Comparison of ENCODE assay signal across 22 mouse cellular contexts in the genomic region with DNA sequence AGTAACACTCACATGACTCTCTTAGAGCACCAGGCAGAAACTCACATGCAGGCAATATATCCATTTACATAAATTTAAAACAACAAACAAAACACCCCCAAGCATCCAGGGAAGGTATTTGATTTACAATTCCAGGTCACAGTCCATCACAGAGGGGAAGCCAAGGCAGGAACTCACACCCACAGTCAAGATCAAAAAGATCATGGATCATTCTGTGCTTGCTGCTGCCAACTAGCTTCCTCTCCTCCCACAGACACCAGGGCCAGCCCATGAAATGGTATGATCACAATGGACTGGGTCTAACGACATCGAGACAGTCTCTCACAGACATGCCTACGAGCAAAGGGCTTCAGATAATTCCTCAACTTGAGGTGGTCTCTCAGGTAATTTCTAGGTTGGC.
DNase-seq lines count a peak whose midpoint lies in the region; ATAC-seq and TF ChIP-seq lines count a peak whose summit lies in the region.
"Had no signal": no experiment of that assay in that cellular context is flagged by ENCODE, and none has a peak within 500 bp of the region (broad histone marks: within the 10 kb centered on the region; RNA-seq: fewer than 3 reads in every experiment).

No protein-coding gene starts in this region.

- H3K36me3 ChIP-seq in kidney, embryonic 16.5 days (ENCODE audit: insufficient read depth, low read length), result no peaks in the 10 kb centered on the region
- no peaks in the 10 kb centered on the region for H3K36me3 ChIP-seq in kidney, postnatal 0 days (ENCODE audit: insufficient read depth, low read length)
- H3K36me3 ChIP-seq in midbrain, embryonic 13.5 days, result no peaks in the 10 kb centered on the region
- H3K36me3 ChIP-seq: embryonic facial prominence, embryonic 10.5 days; G1E; heart, embryonic 15.5 days had no signal

- H3K27ac ChIP-seq in kidney, embryonic 16.5 days (ENCODE audit: low read length), result no peak overlapping the region
- no peak overlapping the region for H3K27ac ChIP-seq in kidney, postnatal 0 days
- H3K27ac ChIP-seq in midbrain, embryonic 13.5 days, result no peak overlapping the region
- H3K27ac ChIP-seq: embryonic facial prominence, embryonic 10.5 days; forebrain, embryonic 13.5 days; heart, adult 2 months; heart, embryonic 15.5 days had no signal

- no peak overlapping the region for H3K9ac ChIP-seq in kidney, embryonic 16.5 days (replicated peaks; ENCODE audit: low read length)
- no peak overlapping the region for H3K9ac ChIP-seq in kidney, postnatal 0 days (ENCODE audit: low read depth, low read length)
- H3K9ac ChIP-seq in midbrain, embryonic 13.5 days (replicated peaks), result no peak overlapping the region
- H3K9ac ChIP-seq: forebrain, embryonic 13.5 days; forebrain, postnatal 0 days; heart, embryonic 15.5 days had no signal

- no peaks in the 10 kb centered on the region for H3K9me3 ChIP-seq in kidney, embryonic 16.5 days (ENCODE audit: low read length)
- no peaks in the 10 kb centered on the region for H3K9me3 ChIP-seq in kidney, postnatal 0 days (replicated peaks; ENCODE audit: low read length)
- H3K9me3 ChIP-seq in midbrain, embryonic 13.5 days, result no peaks in the 10 kb centered on the region
- H3K9me3 ChIP-seq: embryonic facial prominence, embryonic 10.5 days; forebrain, embryonic 13.5 days; G1E; heart, embryonic 15.5 days had no signal

- no peak for TF ChIP-seq CTCF in kidney, postnatal 0 days (IDR thresholded peaks at IDR 0.05; ENCODE audit: low read depth)

- no peaks in the 10 kb centered on the region for H3K4me1 ChIP-seq in kidney, embryonic 16.5 days (ENCODE audit: insufficient read depth, low read length)
- H3K4me1 ChIP-seq in kidney, postnatal 0 days (replicated peaks; ENCODE audit: insufficient read depth, low read length), result no peaks in the 10 kb centered on the region; the same call in 1 of the 2 replicates
- H3K4me1 ChIP-seq in midbrain, embryonic 13.5 days (replicated peaks), result no peaks in the 10 kb centered on the region
- H3K4me1 ChIP-seq: forebrain, embryonic 13.5 days had no signal

- no peaks in the 10 kb centered on the region for H3K27me3 ChIP-seq in kidney, embryonic 16.5 days (ENCODE audit: insufficient read depth, low read length)
- no peaks in the 10 kb centered on the region for H3K27me3 ChIP-seq in kidney, postnatal 0 days (ENCODE audit: insufficient read depth, low read length)
- H3K27me3 ChIP-seq in midbrain, embryonic 13.5 days, result no peaks in the 10 kb centered on the region
- H3K27me3 ChIP-seq: forebrain, embryonic 13.5 days; heart, embryonic 15.5 days had no signal

- peak; percentile 9 for DNase-seq in kidney, adult 18-20 months
- DNase-seq in kidney, postnatal 0 days (ENCODE audit: low spot score), result peak; percentile 51
- no peak for DNase-seq in kidney, adult 11 months
- DNase-seq in lung, postnatal 25 days (ENCODE audit: low spot score), result peak; percentile 14
- DNase-seq in lung, postnatal 10 days, result no peak
- DNase-seq: adrenal gland, adult 8-10 months; adrenal gland, postnatal 36 days; B cell, adult 2 months; cerebellum, adult 2 months; cerebellum, postnatal 10 days; forebrain, postnatal 0 days; gastrocnemius, postnatal 14 days; heart, adult 2 months; heart, postnatal 14 days had no signal

- WGBS in kidney, embryonic 16.5 days, result 18% methylated on average over 3 of the region's 3 CpGs
- 24% methylated on average over 3 of the region's 3 CpGs for WGBS in kidney, postnatal 0 days
- 85% methylated on average over 3 of the region's 3 CpGs for WGBS in midbrain, embryonic 13.5 days

- H3K4me3 ChIP-seq in kidney, embryonic 16.5 days (ENCODE audit: low read length), result no peak overlapping the region
- H3K4me3 ChIP-seq in kidney, postnatal 0 days (replicated peaks; ENCODE audit: low read depth, low read length), result no peak overlapping the region
- no peak overlapping the region for H3K4me3 ChIP-seq in midbrain, embryonic 13.5 days (replicated peaks)
- H3K4me3 ChIP-seq: embryonic facial prominence, embryonic 10.5 days; forebrain, embryonic 13.5 days; heart, adult 2 months; heart, embryonic 15.5 days had no signal

- no peak for ATAC-seq in kidney, embryonic 16.5 days (ENCODE audit: low FRiP score, low TSS enrichment)
- no peak for ATAC-seq in kidney, postnatal 0 days (replicated peaks; ENCODE audit: low FRiP score, low read depth)
- no peak for ATAC-seq in midbrain, embryonic 13.5 days
- ATAC-seq: CD4-positive, CD25-positive, alpha-beta regulatory T cell, adult 4 months; forebrain, embryonic 13.5 days; forebrain, postnatal 0 days had no signal

- no peak overlapping the region for H3K4me2 ChIP-seq in kidney, embryonic 16.5 days (replicated peaks; ENCODE audit: low read depth, low read length)
- no peak overlapping the region for H3K4me2 ChIP-seq in kidney, postnatal 0 days (ENCODE audit: low read length)
- no peak overlapping the region for H3K4me2 ChIP-seq in midbrain, embryonic 13.5 days (replicated peaks)
- H3K4me2 ChIP-seq: forebrain, embryonic 13.5 days; heart, embryonic 11.5 days; heart, embryonic 15.5 days had no signal

Comparison
In these comparisons a context has a peak if more than half of its experiments do, and no peak if none do; other contexts are left out.
1. DNase-seq: peak in kidney, adult 18-20 months (single experiment), kidney, postnatal 0 days (single experiment) and lung, postnatal 25 days (single experiment); none in kidney, adult 11 months (single experiment) and lung, postnatal 10 days (single experiment).